Mouse (Mus musculus): ENCODE data around the gene Cenps. TPM values are rescaled to one million over a fixed set of nuclear protein-coding genes. Genes with fewer than 3 reads are reported as not detected.

The Cenps gene
- polyA plus RNA-seq, 1 experiment, result 1.1 TPM

DNA sequence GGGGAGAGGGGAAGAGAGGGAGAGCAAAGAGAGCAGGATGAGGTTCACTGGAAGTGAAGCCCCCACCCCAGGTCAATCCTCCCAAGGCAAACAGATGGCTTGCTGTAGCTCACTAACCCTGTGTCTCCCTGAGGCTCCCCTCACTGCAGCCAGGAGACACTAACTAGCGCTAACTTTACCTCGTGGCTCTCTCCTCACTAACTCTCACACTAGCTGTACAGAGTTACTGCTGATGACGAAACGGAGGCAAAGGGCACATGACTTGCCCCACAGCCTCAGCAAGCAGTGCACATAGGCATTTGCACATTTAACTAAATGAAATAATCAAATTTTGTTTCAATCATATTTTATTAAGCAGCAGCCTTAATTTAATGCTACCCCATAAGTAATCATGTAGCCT, 59.2 kb downstream of the Cenps start:
- Histone ChIP-seq H3K36me3 (ENCODE audit: control insufficient read depth, insufficient read depth, low read length) (no peaks in the 10 kb centered on the region), H3K4me3 (ENCODE audit: insufficient read depth, low read depth, low read length) (no peak overlapping the region), H3K27me3 (replicated peaks; ENCODE audit: control insufficient read depth, insufficient read depth, low read length) (no peaks in the 10 kb centered on the region), H3K4me1 (ENCODE audit: control insufficient read depth, insufficient read depth, low read length) (peaks cover 21% of the 10 kb centered on the region; the same call in 1 of the 2 replicates), H3K27ac (ENCODE audit: insufficient read depth, low read depth, low read length) (no peak overlapping the region)
- TF ChIP-seq CTCF (conservative IDR thresholded peaks at IDR 0.05; ENCODE audit: insufficient read depth, insufficient read length, low read depth, low read length) (no peak), POLR2A (IDR thresholded peaks at IDR 0.05; ENCODE audit: low read depth, low read length) (no peak)
- DNase-seq, result peak; percentile 55
- 55% methylated on average over 4 of the region's 4 CpGs for WGBS

Other genes with a start within 250 kb of the Cenps start
- gene Pex14, start 37.8 kb downstream of the Cenps start, polyA plus RNA-seq (2012; rRNA removed), result 49.3 and 55.0 TPM in 2 replicates
- 20.1 and 20.8 TPM in 2 replicates for gene Dffa, start 33.5 kb downstream of the Cenps start, polyA plus RNA-seq (2012; rRNA removed)
- gene Cort, start 10.9 kb downstream of the Cenps start, polyA plus RNA-seq (2012; rRNA removed), result not detected in 2 replicates
- gene Pgd, start 29.1 kb upstream of the Cenps start, polyA plus RNA-seq (2012; rRNA removed), result 122 and 126 TPM in 2 replicates
- 31.1 and 35.8 TPM in 2 replicates for gene Kif1b, start 170.1 kb upstream of the Cenps start, polyA plus RNA-seq (2012; rRNA removed)